Mouse (Mus musculus) erythroblast, adult 5-6 weeks (primary cell): ENCODE data around the gene Anapc1. TPM values are rescaled to one million over a fixed set of nuclear protein-coding genes. Genes with fewer than 3 reads are reported as not detected.
A peak's percentile ranks its signal among the peaks of the same experiment; 100 is the strongest.

Source experiments
- ATAC-seq: replicated peaks from 2 replicates; pipeline ENCODE4 v1.8.0; 2016; ENCODE audit warnings: moderate number of reproducible peaks, mild to moderate bottlenecking, moderate TSS enrichment, inconsistent platforms; ENCODE audit not compliant: poor library complexity, low FRiP score, severe bottlenecking
- total RNA-seq, 2 experiments: library from RNA; stranded (forward) in 1 of 2; stranded (reverse) in 1 of 2; fragments of 150-400 nt in 1 of 2; fragments of 200-764, 138-1000 nt in 1 of 2; gene quantifications; 2 replicates each; pipeline versions ENCODE4 v1.2.3 to v1.2.4; 2015 to 2017; ENCODE audit warnings: low replicate concordance in 2 of 2

The Anapc1 gene
- total RNA-seq, 2 experiments from 2014 or later, result 16.9 to 26.8 TPM

DNA sequence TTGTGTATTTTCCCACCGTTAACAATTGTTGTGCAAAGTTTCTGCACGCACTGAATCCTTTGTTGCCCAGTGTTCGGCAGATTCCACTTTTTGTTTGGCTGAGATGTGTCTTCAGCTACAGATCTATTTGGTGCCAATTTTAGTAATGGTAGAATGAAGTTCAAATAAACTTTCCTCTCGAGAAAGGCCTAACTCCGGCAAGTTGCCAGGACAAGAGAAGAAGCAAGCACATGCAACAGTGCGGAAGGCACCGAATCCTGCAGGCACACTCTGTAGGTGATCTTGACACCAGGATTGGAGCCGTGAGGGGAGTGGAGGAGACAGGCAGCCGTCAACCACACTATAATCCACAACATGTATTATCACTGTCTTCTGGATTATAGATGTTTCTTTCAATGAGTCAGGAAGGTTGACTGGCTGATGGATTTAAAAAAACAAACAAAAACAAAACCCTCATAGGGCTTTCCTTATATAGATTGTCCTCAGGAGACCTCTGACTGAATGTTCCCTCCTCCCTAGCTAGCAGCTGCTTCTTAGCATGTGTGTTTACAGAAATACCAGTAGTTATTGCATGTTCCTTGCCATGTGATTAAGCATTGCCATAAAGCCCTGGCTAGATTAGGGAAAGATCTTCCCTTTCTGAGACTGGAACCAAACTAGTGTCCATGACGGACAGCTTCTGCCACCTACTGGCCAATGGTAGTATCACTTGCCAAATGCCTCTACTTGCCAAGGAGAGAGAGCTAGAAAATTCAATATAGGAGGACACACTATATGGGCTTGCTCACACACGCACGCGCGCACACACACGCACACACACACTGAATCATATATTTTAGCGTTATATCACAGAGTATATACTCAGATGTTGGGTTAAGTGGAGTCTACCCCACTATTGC, 114.2 kb downstream of the Anapc1 start:
- peak; percentile 72 for ATAC-seq

DNA sequence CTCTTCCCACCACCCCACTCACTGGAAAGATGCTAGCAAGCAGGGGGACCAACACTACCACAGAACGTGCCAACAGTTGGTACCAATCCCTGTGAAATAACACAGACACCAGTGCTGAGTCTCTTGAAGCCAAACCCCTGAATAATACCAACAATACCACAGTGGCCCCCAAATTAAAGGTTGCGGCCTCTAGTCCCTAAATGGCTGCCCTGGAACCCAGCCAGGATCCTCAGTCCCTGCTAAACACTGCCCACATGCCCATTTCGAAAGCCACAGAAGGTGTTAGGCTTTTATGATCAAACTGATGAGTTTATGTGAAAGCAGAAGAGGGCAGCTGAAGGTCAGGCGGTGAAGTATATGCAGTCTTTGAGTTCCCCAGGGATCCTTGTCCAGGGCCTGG, 116.2 kb downstream of the Anapc1 start:
- no peak for ATAC-seq

GRCm38 (mm10) chr2:128568490-128568889, 118.7 kb downstream of the Anapc1 start:
- no peak for ATAC-seq

DNA sequence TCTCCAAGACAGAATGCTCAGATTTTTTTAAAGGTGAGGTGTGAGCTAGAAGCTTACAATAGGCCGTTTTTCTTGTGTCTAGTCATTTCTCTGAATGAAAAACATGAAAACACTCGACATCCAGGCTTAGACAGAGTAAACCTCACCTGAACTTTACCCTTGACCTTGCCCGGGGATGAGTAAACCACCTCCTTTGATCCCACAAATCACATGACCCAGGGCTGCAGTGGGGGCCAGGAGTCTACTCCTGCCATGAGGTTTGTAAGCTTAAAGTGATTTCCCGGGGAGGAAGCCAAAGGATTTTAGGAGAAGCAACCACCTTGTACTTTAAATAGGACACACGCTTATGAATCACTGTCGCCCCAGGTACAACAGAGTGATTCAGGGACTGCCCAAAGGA, 119.2 kb downstream of the Anapc1 start:
- no peak for ATAC-seq

DNA sequence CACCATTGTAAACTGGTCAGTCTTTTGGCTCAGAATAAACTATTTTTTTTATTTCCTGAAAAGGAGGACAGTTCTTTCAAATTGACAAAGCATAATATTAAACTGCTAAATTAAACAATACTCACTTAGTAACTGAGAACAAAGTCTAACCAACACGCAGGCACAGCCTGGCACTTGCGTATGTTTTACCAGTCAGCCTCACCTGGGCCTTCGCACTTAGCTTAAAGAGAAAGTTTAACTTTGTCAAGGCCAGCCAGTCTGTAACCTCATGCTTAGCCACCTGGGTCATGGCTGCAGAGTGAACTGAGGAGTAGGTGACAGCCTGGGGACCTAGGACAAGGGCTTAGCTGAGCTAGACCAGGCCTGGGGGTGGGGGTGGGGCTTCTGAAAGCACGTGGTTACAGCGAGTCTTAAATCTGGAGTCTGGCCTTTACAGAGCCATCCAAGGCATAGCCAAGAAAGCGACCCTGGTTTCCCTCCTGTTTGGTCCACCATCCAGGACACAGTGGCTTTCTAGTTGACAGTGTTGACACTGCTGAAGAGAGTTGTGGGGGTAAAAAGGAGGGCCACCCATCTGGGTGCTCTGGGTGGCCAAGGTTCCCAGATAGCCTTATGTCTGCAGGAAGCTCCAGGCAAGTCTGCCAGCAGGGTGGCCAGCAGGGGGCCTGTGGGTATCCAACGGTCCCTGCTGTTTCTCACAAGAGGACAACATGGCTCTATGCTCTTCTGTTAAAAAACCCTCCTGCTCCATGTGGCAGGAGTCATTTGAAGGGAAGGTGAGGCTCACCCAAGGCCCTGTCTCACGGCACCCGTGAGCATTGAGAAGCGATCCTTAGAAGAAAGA, 120.7 kb downstream of the Anapc1 start:
- ATAC-seq, result no peak

GRCm38 (mm10) chr2:128565904-128566303, 121.3 kb downstream of the Anapc1 start:
- no peak for ATAC-seq

GRCm38 (mm10) chr2:128564195-128564594, 123.0 kb downstream of the Anapc1 start:
- no peak for ATAC-seq

Other genes with a start within 250 kb of the Anapc1 start
- not detected in 2 replicates for gene Spdye4c, start 96.2 kb downstream of the Anapc1 start, total RNA-seq (2015; ENCODE audit: low replicate concordance)
- not detected in 2 replicates for gene Spdye4c, start 96.2 kb downstream of the Anapc1 start, total RNA-seq (2017; ENCODE audit: low replicate concordance)
- gene Mertk, start 11.6 kb upstream of the Anapc1 start, total RNA-seq (2015; ENCODE audit: low replicate concordance), result 2.1 and 2.9 TPM in 2 replicates
- 2.6 TPM in 2 replicates for gene Mertk, start 11.6 kb upstream of the Anapc1 start, total RNA-seq (2017; ENCODE audit: low replicate concordance)
- 2.3 and 4.4 TPM in 2 replicates for gene Tmem87b, start 130.7 kb upstream of the Anapc1 start, total RNA-seq (2015; ENCODE audit: low replicate concordance)
- 1.4 and 3.4 TPM in 2 replicates for gene Tmem87b, start 130.7 kb upstream of the Anapc1 start, total RNA-seq (2017; ENCODE audit: low replicate concordance)
- not detected in 2 replicates for gene Fbln7, start 175.6 kb upstream of the Anapc1 start, total RNA-seq (2015; ENCODE audit: low replicate concordance)
- gene Fbln7, start 175.6 kb upstream of the Anapc1 start, total RNA-seq (2017; ENCODE audit: low replicate concordance), result 0.09 TPM in 1 of 2 replicates, not detected in the other